Mouse (Mus musculus): ENCODE data around the gene Frmd6. TPM values are rescaled to one million over a fixed set of nuclear protein-coding genes. Genes with fewer than 3 reads are reported as not detected.

Gene Frmd6
- polyA plus RNA-seq, 1 experiment: 11.2 TPM

GRCm38 (mm10) chr12:70937150-70937549 lies 111.8 kb downstream of the Frmd6 start:
- Histone ChIP-seq H3K4me3 (replicated peaks; ENCODE audit: insufficient read depth, low read depth, low read length) (peak overlapping the region; percentile 95), H3K27ac (ENCODE audit: insufficient read depth, low read length) (no peak overlapping the region; the same call in 1 of the 2 replicates), H3K27me3 (ENCODE audit: control insufficient read depth, insufficient read depth, low read length) (no peaks in the 10 kb centered on the region), H3K4me1 (ENCODE audit: control insufficient read depth, insufficient read depth, low read length) (peaks cover 5% of the 10 kb centered on the region; the same call in 1 of the 2 replicates)
- 21% methylated on average over 7 of the region's 12 CpGs for WGBS
- TF ChIP-seq CTCF (IDR thresholded peaks at IDR 0.05; ENCODE audit: borderline replicate concordance, insufficient read depth, low read depth, low read length) (no peak), POLR2A (IDR thresholded peaks at IDR 0.05; ENCODE audit: borderline replicate concordance, insufficient read depth, low read length) (no peak)
- peak in 1 of 2 experiments; percentile 36 for DNase-seq

- Histone ChIP-seq H3K27me3 (ENCODE audit: control insufficient read depth, insufficient read depth, low read length) (no peaks in the 10 kb centered on the region), H3K4me3 (replicated peaks; ENCODE audit: insufficient read depth, low read depth, low read length) (peak within 1 kb of the TSS; percentile 95), H3K4me1 (ENCODE audit: control insufficient read depth, insufficient read depth, low read length) (peaks cover 5% of the 10 kb centered on the region; the same call in 1 of the 2 replicates), H3K27ac (ENCODE audit: insufficient read depth, low read length) (peak within 1 kb of the TSS; percentile 64)
- peak; percentile 90 to 92 for DNase-seq
- WGBS: under 1% methylated on average over 59 of the region's 59 CpGs
- peak; percentile 95; the same call in 1 of the 2 replicates for TF ChIP-seq POLR2A (IDR thresholded peaks at IDR 0.05; ENCODE audit: borderline replicate concordance, insufficient read depth, low read length)
- no peak for TF ChIP-seq CTCF (IDR thresholded peaks at IDR 0.05; ENCODE audit: borderline replicate concordance, insufficient read depth, low read depth, low read length)
Observed at GRCm38 (mm10) chr12:70937571-70938384, 112.5 kb downstream of the Frmd6 start, which contains the start of gene Actr10. Gene Actr10, plus strand, starts transcription at chr12:70937857.

- peaks cover 5% of the 10 kb centered on the region; the same call in 1 of the 2 replicates for H3K4me1 ChIP-seq (ENCODE audit: control insufficient read depth, insufficient read depth, low read length)
- TF ChIP-seq POLR2A (IDR thresholded peaks at IDR 0.05; ENCODE audit: borderline replicate concordance, insufficient read depth, low read length): no peak
- TF ChIP-seq CTCF (IDR thresholded peaks at IDR 0.05; ENCODE audit: borderline replicate concordance, insufficient read depth, low read depth, low read length): no peak
- WGBS: 95% methylated on average over 7 of the region's 7 CpGs
Observed at GRCm38 (mm10) chr12:70940806-70941205, 115.5 kb downstream of the Frmd6 start.

GRCm38 (mm10) chr12:70944181-70944580 lies 118.9 kb downstream of the Frmd6 start:
- DNase-seq: no peak
- Histone ChIP-seq H3K27me3 (ENCODE audit: control insufficient read depth, insufficient read depth, low read length) (no peaks in the 10 kb centered on the region), H3K4me1 (ENCODE audit: control insufficient read depth, insufficient read depth, low read length) (peaks cover 5% of the 10 kb centered on the region; the same call in 1 of the 2 replicates), H3K4me3 (replicated peaks; ENCODE audit: insufficient read depth, low read depth, low read length) (no peak overlapping the region), H3K27ac (ENCODE audit: insufficient read depth, low read length) (no peak overlapping the region)
- 89% methylated on average over 5 of the region's 5 CpGs for WGBS
- no peak for TF ChIP-seq CTCF (IDR thresholded peaks at IDR 0.05; ENCODE audit: borderline replicate concordance, insufficient read depth, low read depth, low read length)
- TF ChIP-seq POLR2A (IDR thresholded peaks at IDR 0.05; ENCODE audit: borderline replicate concordance, insufficient read depth, low read length): no peak

More at GRCm38 (mm10) chr12:70940806-70941205, 115.5 kb downstream of the Frmd6 start:
- Histone ChIP-seq H3K27ac (ENCODE audit: insufficient read depth, low read length) (no peak overlapping the region), H3K4me3 (replicated peaks; ENCODE audit: insufficient read depth, low read depth, low read length) (no peak overlapping the region), H3K27me3 (ENCODE audit: control insufficient read depth, insufficient read depth, low read length) (no peaks in the 10 kb centered on the region)
- no peak for DNase-seq

- TF ChIP-seq POLR2A (IDR thresholded peaks at IDR 0.05; ENCODE audit: borderline replicate concordance, insufficient read depth, low read length): no peak
- TF ChIP-seq CTCF (IDR thresholded peaks at IDR 0.05; ENCODE audit: borderline replicate concordance, insufficient read depth, low read depth, low read length): no peak
- DNase-seq: no peak
- H3K27ac ChIP-seq (ENCODE audit: insufficient read depth, low read length): no peak overlapping the region
- H3K4me3 ChIP-seq (replicated peaks; ENCODE audit: insufficient read depth, low read depth, low read length): no peak overlapping the region
- 91% methylated on average over 10 of the region's 10 CpGs for WGBS
- H3K27me3 ChIP-seq (ENCODE audit: control insufficient read depth, insufficient read depth, low read length): no peaks in the 10 kb centered on the region
- no peaks in the 10 kb centered on the region for H3K4me1 ChIP-seq (ENCODE audit: control insufficient read depth, insufficient read depth, low read length)
Observed at GRCm38 (mm10) chr12:70946585-70947256, 121.4 kb downstream of the Frmd6 start.

Other genes starting within 250 kb of the Frmd6 start
- 108 and 110 TPM in 2 replicates for gene Actr10, start 112.3 kb downstream of the Frmd6 start, polyA plus RNA-seq (2012; rRNA removed)
- 177 and 184 TPM in 2 replicates for gene Psma3, start 149.1 kb downstream of the Frmd6 start, polyA plus RNA-seq (2012; rRNA removed)
- 18.5 and 20.6 TPM in 2 replicates for gene Arid4a, start 190.5 kb downstream of the Frmd6 start, polyA plus RNA-seq (2012; rRNA removed)

Data from cerebellum, adult 2 months (tissue).